Mouse (Mus musculus) limb, embryonic 14.5 days (tissue): ENCODE results near the gene Fermt3. TPM values are rescaled to one million over a fixed set of nuclear protein-coding genes. Genes with fewer than 3 reads are reported as not detected.
A peak's percentile ranks its signal among the peaks of the same experiment; 100 is the strongest.
"Not testable (repeated sequence)": the region's sequence is repeated elsewhere in the genome, so short reads cannot be mapped to it uniquely, and the experiment has no call there.

Experiments used
- ATAC-seq: fragments of 200-750 bp; cut with Nextera tagmentation; 2 replicates; pipeline ENCODE4 v1.8.0; 2017; ENCODE audit warnings: low read depth, moderate number of reproducible peaks, moderate TSS enrichment; ENCODE audit not compliant: low FRiP score
- DNase-seq: peaks from one replicate; pipeline ENCODE4 v3.0.0-alpha.2; 2015; ENCODE audit warnings: low spot score
- H3K27ac ChIP-seq: fragments of 300-500 bp; sonication (generic); replicated peaks from 2 replicates; pipeline ENCODE4 v1.5.1; 2014; ENCODE audit warnings: low read depth, mild to moderate bottlenecking, low read length, moderate library complexity, mixed read lengths
- H3K27me3 ChIP-seq: fragments of 300-500 bp; sonication (generic); 2 replicates; pipeline ENCODE4 v1.6.1; 2014; ENCODE audit warnings: low read length, mixed read lengths; ENCODE audit not compliant: control insufficient read depth, insufficient read depth
- H3K36me3 ChIP-seq: fragments of 300-500 bp; sonication (generic); 2 replicates; pipeline ENCODE4 v1.6.1; 2014; ENCODE audit warnings: mild to moderate bottlenecking, low read length, moderate library complexity, mixed read lengths; ENCODE audit not compliant: control insufficient read depth, insufficient read depth
- H3K4me1 ChIP-seq: fragments of 300-500 bp; sonication (generic); 2 replicates; pipeline ENCODE4 v1.6.1; 2014; ENCODE audit warnings: antibody characterized with exemption, low read length, mixed read lengths; ENCODE audit not compliant: control insufficient read depth, insufficient read depth
- H3K4me2 ChIP-seq: fragments of 300-500 bp; sonication (generic); replicated peaks from 2 replicates; pipeline ENCODE4 v1.6.1; 2014; ENCODE audit warnings: low read depth, mild to moderate bottlenecking, low read length, moderate library complexity; ENCODE audit not compliant: severe bottlenecking
- H3K4me3 ChIP-seq: fragments of 300-500 bp; sonication (generic); replicated peaks from 2 replicates; pipeline ENCODE4 v1.5.1; 2014; ENCODE audit warnings: low read length
- H3K9ac ChIP-seq: fragments of 300-500 bp; sonication (generic); 2 replicates; pipeline ENCODE4 v1.6.1; 2014; ENCODE audit warnings: mild to moderate bottlenecking, low read depth, low read length, moderate library complexity; ENCODE audit not compliant: severe bottlenecking
- H3K9me3 ChIP-seq: fragments of 300-500 bp; sonication (generic); 2 replicates; pipeline ENCODE4 v1.6.1; 2016; ENCODE audit warnings: low read length; ENCODE audit not compliant: control insufficient read depth
- POLR2A ChIP-seq: fragments of 200-500 bp; IDR thresholded peaks from 2 replicates; pipeline ENCODE4 v1.8.0; 2012; ENCODE audit warnings: inconsistent platforms, mild to moderate bottlenecking, moderate library complexity, borderline replicate concordance; ENCODE audit not compliant: insufficient read depth, insufficient read length; ENCODE audit errors: extremely low read depth
- WGBS: fragments of 180-500 bp; shearing (Covaris S2); extraction: QIAGEN DNeasy Blood & Tissue Kit; methylation state at CpG from one replicate; pipeline ENCODE4 v1.1.7; 2014; 5-methylcytosine and 5-hydroxymethylcytosine counted together
- polyA plus RNA-seq, 2 experiments: library from polyadenylated mRNA; depleted of rRNA in 1 of 2; stranded (reverse) in 1 of 2; unstranded in 1 of 2; fragments of >200 nt; fragmentation: Nextera tagmentation in 1 of 2; extraction: Ambion mirVana in 1 of 2; gene quantifications; 2 replicates each; pipeline versions ENCODE4 v1.2.1 to v1.2.3; 2012 to 2014

Gene Fermt3
- polyA plus RNA-seq, 2 experiments: 10.1 to 10.2 TPM

- ATAC-seq (no peak), DNase-seq (no peak)
- Histone ChIP-seq H3K36me3 (no peaks in the 10 kb centered on the region), H3K27me3 (no peaks in the 10 kb centered on the region), H3K9me3 (no peaks in the 10 kb centered on the region), H3K27ac (no peak overlapping the region), H3K4me3 (peak overlapping the region; percentile 48), H3K4me2 (peak overlapping the region; percentile 93), H3K9ac (peak overlapping the region; percentile 47), H3K4me1 (peaks cover 29% of the 10 kb centered on the region)
- 62% methylated on average over 14 of the region's 14 CpGs for WGBS
- no peak for TF ChIP-seq POLR2A
Measured at GRCm38 (mm10) chr19:6993011-6993770, 26.1 kb downstream of the Fermt3 start.

- H3K27ac ChIP-seq: peak within 1 kb of the TSS; percentile 5; the same call in 1 of the 2 replicates
- H3K36me3 ChIP-seq: no peaks in the 10 kb centered on the region
- H3K9ac ChIP-seq: peak within 1 kb of the TSS; percentile 65
- H3K27me3 ChIP-seq: no peaks in the 10 kb centered on the region
- DNase-seq (peak; percentile 98), ATAC-seq (peak; percentile 93)
- peak within 1 kb of the TSS; percentile 48 for H3K4me3 ChIP-seq
- H3K4me1 ChIP-seq: peaks cover 32% of the 10 kb centered on the region
- TF ChIP-seq POLR2A: no peak
- H3K9me3 ChIP-seq: no peaks in the 10 kb centered on the region
- H3K4me2 ChIP-seq: peak within 1 kb of the TSS; percentile 93
- 3% methylated on average over 37 of the region's 37 CpGs for WGBS
Measured at GRCm38 (mm10) chr19:6992011-6992858, 27.0 kb downstream of the Fermt3 start, which contains the start of gene Dnajc4. TSS of gene Dnajc4 (minus strand) at chr19:6992572.

GRCm38 (mm10) chr19:6991166-6991565, 28.1 kb downstream of the Fermt3 start:
- not testable (repeated sequence) for H3K27ac ChIP-seq, DNase-seq, H3K9ac ChIP-seq, H3K27me3 ChIP-seq, H3K4me2 ChIP-seq, H3K36me3 ChIP-seq, ATAC-seq, H3K4me3 ChIP-seq, H3K9me3 ChIP-seq
- WGBS: 90% methylated on average over 6 of the region's 6 CpGs
- H3K4me1 ChIP-seq: peaks cover 27% of the 10 kb centered on the region

- no peak overlapping the region for H3K4me2 ChIP-seq
- H3K4me1 ChIP-seq: peaks cover 32% of the 10 kb centered on the region
- no peak for DNase-seq
- no peaks in the 10 kb centered on the region for H3K9me3 ChIP-seq
- no peak overlapping the region for H3K4me3 ChIP-seq
- H3K27me3 ChIP-seq: no peaks in the 10 kb centered on the region
- no peaks in the 10 kb centered on the region for H3K36me3 ChIP-seq
- no peak overlapping the region for H3K27ac ChIP-seq
- no peak for ATAC-seq
- TF ChIP-seq POLR2A: no peak
- WGBS: 88% methylated on average over 6 of the region's 6 CpGs
- H3K9ac ChIP-seq: no peak overlapping the region
Measured at GRCm38 (mm10) chr19:6990712-6991111, 28.6 kb downstream of the Fermt3 start.

- no peak overlapping the region for H3K4me2 ChIP-seq
- H3K9me3 ChIP-seq: no peaks in the 10 kb centered on the region
- TF ChIP-seq POLR2A: no peak
- DNase-seq (no peak), ATAC-seq (no peak)
- H3K9ac ChIP-seq: no peak overlapping the region
- H3K36me3 ChIP-seq: peaks cover 10% of the 10 kb centered on the region
- no peaks in the 10 kb centered on the region for H3K27me3 ChIP-seq
- no peak overlapping the region for H3K27ac ChIP-seq
- H3K4me1 ChIP-seq: peaks cover 23% of the 10 kb centered on the region
- no peak overlapping the region for H3K4me3 ChIP-seq
- WGBS: 92% methylated on average over 8 of the region's 8 CpGs
Measured at GRCm38 (mm10) chr19:6989251-6989650, 30.0 kb downstream of the Fermt3 start.
